Mouse (Mus musculus) B cell, adult 2 months (primary cell): ENCODE results near the gene Hist1h3g.
A peak's percentile ranks its signal among the peaks of the same experiment; 100 is the strongest.

Experiments used
- DNase-seq, 2 experiments: peaks; one replicate each; pipeline ENCODE4 v3.0.0; 2022

Gene Hist1h3g

DNA sequence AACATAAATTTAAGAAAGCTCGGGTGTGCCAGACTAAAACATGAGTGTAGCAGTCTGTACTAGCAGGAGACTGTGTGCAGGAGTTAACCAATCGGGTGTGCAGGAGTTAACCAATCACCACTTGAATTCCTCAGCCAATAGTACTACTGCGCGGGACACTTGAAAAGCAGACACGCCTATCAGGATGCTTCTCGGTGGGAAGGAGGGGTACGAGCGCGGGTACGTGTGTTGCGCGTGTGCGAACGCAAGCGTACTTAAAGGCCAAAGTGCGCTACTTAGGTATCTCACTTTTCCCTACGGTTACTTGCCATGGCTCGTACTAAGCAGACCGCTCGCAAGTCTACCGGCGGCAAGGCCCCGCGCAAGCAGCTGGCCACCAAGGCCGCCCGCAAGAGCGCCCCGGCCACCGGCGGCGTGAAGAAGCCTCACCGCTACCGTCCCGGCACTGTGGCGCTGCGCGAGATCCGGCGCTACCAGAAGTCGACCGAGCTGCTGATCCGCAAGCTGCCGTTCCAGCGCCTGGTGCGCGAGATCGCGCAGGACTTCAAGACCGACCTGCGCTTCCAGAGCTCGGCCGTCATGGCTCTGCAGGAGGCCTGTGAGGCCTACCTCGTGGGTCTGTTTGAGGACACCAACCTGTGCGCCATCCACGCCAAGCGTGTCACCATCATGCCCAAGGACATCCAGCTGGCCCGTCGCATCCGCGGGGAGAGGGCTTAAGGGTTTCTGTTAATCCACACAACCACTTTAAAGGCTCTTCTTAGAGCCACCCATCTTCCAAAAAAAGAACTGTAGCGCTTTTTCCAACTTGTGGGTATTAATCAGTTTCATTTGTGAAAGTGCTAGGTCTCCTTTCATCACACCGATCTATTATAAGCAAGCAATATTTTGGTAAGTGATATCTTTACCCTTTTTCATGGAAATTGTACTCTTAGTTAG, at the start of gene Hist1h3g:
TSS of gene Hist1h3g (plus strand) at position 286 of the 939 bp plus-strand sequence.
- DNase-seq = peak; percentile 81 to 85

DNA sequence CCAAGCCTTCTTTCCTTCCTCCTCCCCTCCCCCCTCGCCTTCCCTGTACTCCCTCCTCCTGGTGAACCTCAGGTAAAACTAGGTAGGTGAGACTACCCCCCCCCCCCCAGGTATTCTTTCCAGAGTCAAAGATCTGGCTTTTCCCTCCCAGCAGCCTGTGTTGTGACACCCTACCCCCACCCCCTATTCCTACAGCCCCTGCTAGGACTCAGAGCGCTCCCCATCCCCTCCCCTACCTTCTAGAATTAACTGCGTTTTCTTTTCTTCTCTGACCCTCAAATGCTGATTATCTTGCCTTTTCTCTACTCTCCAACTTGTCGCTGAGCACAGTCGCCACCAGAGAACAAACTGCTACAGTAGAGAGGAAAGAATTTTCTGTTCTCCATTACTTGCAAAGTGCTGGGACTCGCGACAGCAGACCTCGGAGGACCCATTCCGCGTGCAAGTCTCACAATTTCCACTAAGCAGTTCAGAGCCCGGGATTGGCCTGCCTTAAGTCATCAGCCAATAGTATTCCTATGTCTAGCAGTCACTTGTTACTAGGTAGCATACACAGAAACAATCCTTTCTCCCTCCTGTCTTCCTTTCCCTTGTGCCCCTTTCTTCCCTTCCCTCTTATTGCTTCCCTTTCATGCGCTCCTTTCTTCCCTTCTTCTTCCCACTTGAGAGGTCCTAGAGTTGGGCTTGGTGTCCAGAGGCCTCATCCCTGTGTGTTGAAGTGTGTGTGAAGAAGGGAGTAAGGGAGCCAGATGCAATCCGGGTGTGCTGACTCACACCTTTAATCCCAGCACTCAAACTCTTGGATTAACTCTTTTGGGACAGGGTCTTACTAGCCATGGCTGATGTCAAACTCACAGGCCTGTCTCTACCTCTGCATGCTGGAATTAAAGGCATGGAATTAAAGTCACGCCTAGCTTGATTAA, 46.6 kb upstream of the Hist1h3g start, which contains the start of gene Btn2a2:
TSS of gene Btn2a2 (minus strand) at position 458 of the 923 bp plus-strand sequence.
- DNase-seq = peak; percentile 66 to 71

DNA sequence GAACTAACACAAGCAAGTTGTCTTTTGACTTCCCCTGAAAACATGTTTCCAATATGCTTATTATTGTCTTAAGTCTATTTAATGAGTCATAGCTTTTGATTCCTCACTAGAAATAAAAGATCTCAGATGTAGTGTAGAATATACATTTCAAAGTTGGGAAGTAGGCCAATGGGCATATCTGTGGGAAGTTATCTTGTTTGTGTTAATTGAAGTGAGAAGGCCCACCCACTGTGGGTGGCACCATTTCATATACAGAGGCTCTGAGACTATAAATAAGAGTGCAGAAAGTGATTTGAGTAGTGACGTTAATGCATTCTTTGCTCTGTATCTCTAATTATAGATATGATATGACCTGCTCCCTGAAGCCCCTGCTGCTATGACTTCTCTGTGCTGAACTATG, 44.4 kb upstream of the Hist1h3g start:
- no peak for DNase-seq

DNA sequence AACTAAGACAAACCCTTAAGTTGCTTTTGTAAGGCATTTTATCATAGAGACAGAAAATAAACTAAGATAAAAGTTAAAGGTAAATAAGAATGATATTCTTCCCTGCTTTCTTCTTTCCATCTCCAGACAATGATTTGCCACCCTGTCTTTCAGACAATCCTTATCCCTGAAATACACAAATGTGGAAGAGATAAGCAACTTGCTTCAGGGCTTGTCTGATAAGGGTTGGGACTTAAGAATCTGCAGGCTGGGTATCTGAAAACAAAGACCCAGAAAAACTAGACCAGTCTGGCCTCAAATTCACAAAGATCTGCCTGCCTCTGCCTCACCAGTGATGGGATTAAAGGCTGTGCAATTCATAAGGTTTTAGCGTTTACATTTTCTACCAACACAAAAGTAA, 44.0 kb upstream of the Hist1h3g start:
- no peak for DNase-seq

DNA sequence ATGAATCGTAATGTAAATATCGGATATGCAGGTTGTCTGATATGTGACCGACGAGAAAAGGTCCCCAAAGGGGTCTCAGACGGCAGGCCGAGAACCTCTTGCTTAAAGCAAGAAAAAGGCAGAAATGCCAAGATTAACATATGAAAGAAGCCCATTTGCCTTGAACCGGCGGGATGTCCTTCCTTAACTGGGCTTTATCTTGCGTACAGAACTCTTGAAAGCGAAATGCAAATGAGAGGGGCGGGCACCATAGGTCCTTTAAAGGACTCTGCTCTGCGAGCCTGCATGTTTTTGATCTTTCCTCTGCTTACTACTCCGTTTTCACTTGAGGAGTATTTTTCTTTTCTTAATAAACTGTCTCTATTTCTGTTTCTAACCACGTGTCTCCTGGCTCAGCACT, 43.2 kb upstream of the Hist1h3g start:
- peak in 1 of 2 experiments; percentile 20 for DNase-seq

DNA sequence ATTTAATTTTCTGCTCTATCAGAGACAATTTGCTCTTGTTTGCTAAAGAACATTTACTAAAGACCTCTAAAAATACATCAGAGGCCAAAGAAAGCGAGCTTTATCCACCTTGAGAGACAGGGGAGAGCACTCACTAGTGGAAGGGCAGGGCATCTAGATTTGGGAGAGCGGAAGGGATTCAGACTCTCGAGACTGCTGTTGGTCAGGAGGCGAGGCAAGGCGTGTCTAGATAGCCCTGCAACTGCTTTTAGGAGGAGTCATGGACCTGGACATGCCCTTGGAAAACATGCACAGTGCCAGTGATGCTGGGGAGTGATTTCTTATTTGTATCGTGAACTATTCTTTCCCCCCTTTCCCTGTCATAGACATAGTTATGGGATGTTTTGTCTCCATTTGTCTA, 39.7 kb upstream of the Hist1h3g start:
- DNase-seq = no peak

DNA sequence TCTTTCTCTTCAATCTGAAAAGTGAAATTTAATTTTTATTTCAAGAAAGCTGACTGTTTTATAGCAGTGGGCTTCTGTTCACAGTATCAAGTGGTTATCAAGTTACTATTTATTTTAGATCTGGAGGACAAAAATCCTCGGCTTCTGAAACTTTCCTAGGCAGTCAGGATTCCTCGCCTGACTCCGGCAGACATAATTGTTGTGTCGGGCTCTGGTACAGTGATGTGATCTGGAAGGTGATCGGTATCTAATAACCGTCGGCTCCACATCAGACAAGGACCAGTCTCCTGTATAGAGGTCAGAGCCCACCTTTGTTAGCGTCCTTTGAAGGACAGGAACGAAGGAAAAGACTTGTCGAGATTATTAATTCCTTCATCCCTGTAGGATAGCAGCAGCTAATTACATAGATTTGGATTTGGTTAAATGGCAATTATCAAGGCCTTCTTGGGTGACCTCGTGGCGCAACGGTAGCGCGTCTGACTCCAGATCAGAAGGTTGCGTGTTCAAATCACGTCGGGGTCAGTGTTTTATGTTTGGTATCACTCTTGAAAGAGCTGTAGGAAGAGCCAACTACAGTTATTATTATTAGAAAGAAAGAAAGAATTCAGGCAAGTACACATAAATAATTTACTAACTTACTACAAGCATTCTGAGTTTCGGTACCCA, 37.4 kb upstream of the Hist1h3g start:
- peak in 1 of 2 experiments; percentile 31 for DNase-seq

DNA sequence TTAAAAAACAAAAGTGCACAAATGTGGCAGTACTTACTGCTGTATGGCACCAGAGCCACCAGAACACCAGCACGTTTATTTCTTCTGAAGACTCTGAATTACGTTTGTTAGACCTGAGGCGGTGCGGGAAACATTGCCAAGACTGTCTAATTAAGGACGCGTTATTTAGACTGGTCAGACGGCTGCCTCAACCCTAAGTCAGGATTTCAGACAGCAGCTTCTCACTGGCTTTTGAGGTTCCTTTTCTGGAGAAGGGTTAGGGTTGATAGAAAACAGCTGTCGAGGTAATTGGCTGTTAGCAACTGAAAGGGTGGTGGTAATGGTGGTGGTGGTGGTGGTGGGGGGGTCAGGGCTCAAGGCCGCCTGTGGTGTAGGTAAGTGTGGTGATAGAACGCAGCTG, 36.6 kb upstream of the Hist1h3g start:
- DNase-seq = no peak

DNA sequence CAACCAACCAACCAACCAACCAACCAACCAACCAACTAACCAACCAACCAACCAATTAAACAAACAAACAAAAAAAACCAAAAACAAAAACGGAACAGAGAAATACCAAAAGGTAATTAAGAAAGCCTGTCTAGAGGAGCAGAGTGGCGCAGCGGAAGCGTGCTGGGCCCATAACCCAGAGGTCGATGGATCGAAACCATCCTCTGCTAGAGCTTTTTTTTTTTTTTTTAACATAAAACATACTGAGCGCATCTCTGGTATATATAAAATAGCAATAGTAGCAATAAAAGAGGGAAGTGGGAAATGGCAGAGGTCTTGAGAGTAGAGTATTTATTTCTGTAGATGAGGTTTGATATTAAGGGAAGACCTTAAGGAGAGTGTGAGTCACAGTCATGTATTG, 35.3 kb upstream of the Hist1h3g start:
- no peak for DNase-seq

DNA sequence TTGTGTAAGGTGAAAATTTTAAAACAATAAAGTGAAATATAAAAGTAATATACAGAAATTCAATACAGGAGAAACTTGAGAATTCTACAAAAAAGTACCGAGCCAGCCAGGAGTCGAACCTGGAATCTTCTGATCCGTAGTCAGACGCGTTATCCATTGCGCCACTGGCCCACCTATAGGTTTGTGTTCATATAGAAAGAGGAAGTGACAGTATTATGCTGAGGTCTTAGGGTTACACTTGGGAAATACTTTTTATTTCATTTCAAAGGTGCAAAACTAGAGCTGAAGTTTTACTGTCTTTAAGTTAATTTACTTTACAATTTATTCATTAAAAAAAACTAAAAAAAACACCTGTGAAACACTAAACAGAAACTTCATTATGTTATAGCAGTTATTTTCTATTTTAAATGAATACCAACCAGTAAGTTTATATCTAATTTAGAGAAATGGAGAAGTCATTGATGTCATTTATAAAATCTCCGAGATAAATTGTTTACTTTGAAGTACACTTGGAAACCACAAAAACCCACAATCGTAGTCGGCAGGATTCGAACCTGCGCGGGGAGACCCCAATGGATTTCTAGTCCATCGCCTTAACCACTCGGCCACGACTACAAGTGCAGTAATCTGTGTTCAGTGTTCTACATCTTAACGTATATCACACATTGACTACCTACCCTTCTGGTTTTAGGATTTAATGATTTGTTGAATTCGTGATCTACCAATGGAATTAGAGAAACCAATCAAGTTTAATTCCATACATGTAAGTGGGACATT, 34.6 kb upstream of the Hist1h3g start:
- DNase-seq = peak; percentile 85 to 86

DNA sequence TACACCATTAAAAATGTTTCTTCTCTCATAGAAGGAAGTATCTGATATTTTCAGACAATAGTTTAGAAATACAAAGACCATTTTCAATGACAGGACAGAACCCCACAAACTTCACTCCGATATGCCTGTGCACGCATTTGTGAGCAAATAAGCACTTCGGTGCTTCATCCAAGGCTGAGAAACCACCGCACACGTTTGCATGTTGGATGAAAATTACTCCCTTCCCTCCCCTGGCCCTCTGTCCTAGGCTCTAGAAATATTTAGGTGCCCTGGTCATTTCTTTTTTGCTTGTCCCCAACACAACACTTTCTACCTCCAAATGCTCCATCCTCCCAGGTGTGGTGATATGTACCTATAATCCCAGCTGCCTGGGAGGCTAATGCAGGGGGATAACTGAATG, 33.7 kb upstream of the Hist1h3g start:
- no peak for DNase-seq

DNA sequence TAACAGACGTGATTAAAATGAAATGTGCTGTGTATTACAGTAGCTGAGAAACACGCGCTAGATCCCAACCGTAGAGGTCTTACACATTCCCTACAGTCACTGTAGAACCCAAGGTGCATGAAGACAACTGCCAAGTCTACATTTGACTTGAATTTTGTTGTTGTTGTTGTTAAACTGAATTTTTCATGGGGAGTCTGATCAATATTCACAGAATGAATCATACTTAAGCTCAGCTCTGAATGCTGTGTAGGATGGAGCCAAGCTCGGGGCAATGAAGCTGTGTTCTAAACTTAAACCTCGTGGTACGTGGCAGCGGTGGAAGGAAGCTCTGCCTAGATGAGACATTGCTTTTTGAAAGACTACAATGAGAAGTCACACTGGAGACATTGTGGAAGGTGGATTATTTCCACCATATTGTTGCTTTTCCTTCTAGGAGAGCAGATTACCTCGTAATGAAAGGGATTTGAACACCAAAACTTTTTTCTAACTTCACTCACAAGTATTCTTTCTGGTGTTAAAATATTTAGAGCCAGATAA, 33.1 kb upstream of the Hist1h3g start:
- DNase-seq = no peak

DNA sequence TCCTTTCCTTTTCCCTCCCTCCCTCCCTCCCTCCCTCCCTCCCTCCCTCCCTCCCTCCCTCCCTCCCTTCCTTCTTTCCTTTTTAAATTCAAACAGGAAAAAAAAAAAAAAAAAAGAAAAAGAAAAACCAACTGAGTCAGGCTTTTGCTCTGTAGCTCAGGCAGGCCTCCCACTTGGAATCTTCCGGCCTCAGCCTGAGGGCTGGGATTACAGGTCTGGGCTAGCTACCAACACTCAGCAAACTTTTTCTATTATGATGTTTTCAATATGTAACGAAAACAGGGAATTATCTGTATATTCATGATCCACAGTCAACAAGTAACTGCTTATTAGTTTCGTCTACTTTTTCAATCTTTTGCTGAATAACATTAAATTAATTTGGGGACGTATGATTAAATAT, 32.3 kb upstream of the Hist1h3g start:
- DNase-seq = no peak

DNA sequence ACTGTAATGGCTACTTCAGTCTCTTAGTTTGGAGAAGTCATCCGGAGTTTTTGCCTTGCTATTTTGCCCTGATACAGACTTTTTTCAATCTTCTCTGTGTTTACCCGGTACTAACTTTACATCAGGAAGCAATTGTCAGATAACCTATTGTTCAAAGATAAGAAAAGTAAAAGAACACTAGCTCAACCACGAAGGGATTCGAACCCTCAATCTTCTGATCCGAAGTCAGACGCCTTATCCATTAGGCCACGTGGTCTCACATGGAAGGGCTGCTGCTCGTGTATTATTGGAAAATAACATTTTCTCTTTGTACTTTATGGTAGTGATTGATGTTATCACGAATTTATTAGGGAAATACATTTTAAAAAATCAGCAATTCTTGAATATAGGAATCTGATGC, 31.4 kb upstream of the Hist1h3g start:
- peak; percentile 64 to 66 for DNase-seq

DNA sequence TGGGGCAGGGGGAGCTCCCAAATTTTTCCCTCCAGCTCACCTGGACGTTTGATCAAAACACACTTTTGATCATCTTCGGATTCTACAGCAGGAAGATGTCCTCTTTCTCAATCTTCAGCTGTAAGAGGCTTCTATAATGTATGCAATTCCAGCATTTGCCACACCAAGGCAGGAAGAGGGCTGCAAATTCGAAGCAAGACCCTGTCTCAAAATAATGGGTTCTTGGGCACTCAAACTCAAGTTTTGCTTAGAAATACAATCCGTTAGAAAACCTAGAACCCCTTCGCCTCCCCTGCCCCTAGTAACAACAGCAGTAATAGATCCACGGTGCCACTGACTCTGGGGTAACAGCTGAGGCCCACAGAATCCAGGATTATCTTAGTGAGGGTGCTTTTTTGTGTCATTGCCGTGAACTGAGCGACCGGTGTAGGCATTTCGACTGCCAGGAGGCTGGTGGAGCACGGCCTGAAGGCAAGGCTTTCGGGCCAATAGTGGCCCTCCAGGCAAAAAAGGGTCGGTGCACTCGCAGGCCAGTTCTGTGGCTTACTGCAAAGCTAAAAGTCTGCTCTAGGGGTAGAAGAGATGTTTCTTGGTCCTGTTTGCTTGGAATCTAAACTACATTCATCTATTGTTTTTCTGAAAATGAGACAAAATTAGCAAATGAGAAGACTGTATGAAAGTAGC, 29.4 kb upstream of the Hist1h3g start:
- no peak for DNase-seq

DNA sequence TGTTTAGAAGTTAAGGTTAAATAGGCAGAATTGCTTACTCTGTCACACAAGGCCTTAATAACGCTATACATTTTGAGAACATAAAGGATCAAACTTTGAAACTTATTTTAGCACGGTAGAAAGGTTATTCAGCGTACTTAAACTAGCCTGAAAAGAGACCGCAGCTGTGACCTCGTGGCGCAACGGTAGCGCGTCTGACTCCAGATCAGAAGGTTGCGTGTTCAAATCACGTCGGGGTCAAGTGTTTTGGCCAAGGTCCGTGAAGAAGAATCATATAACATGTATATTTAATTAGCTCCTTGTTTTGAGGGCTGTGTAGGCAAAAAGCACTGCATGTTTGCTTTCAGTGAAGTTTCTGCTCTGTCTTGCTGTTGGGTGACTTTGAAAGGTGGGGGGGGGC, 28.9 kb upstream of the Hist1h3g start:
- peak; percentile 68 to 74 for DNase-seq

DNA sequence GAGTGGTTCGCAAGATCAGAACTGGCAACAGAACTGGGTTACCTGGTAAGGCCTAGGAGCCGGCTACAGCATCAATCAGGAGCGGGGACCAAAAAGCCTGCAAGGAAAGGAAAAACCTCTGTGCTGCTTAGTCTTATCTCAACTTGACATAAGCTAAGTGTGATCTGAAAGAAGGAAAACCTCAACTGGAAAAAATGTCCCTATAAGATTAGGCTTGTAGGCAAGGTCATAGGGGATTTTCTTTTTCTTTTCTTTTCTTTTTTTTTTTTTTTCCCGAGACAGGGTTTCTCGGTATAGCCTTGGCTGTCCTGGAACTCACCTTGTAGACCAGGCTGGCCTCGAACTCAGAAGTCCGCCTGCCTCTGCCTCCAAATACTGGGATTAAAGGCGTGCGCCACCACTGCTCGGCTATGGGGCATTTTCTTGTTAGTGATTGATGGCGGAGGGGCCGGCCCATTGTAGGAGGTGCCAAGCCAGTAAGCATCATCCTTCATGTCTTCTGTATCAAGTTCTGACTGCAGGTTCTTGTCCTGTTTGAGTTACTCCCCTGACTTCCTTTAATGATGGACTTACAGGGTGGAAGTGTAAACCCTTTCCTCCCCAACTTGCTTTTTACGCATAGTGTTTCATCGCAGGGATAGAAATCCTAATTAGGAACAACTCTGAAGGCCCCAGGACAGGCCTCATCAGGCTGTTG, 28.3 kb upstream of the Hist1h3g start:
- no peak for DNase-seq

DNA sequence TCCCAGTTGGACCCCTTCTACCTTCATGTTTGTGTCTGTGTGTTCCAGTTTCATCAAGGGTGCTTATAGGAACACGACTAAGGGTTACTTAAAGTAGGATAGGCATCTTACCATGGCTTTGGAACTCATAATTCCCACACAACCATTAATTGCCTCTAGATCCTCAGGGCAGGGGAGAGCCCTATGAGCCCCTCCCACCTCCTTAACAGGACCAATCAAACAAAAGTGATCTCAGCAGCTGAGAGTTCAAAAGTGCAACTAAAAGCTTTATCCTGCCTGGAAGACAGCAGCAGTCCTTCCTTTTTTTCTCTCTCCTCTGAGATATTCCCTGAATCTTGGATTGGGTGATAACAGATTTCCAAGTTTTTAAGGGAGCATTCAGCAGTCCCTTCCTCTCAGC, 25.1 kb upstream of the Hist1h3g start:
- no peak for DNase-seq

DNA sequence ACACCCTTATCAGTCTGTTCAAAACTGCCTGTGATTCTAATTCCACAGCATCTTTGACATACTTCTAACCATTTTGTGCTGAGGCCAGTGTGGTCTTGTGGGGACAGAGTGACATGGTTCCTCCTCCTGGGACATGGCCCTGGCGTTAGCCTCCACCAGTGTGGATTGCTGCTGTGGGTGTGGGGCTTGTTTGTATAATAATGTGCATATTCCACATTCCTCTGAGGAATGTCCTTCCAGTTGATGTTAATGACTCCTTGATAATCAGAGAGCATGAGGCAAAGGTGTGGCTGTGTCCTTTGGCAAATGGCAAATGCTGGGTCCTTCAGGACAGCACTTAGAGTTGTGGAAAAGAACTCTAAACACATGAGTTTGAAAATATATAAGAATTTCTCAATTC, 21.7 kb upstream of the Hist1h3g start:
- no peak for DNase-seq

DNA sequence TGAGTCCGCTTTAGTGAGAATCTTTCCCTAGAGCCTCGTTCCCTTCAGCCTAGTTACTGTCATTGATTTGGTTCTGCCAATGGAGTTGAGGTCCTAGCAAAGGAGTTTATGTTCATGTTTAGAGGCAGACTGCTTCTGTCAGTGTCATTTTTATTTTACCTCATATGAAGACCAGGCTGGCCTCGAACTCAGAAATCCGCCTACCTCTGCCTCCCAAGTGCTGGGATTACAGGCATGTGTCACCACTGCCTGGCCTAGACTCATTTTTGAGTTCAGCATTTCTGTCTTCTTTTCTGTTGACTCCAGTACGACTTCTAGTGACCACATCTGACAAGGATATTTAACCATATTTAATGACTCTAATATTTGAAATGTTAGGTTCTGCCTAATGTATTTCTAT, 19.9 kb upstream of the Hist1h3g start:
- DNase-seq = no peak
